ENCODE assay signal across 8 mouse cellular contexts in the genomic region with DNA sequence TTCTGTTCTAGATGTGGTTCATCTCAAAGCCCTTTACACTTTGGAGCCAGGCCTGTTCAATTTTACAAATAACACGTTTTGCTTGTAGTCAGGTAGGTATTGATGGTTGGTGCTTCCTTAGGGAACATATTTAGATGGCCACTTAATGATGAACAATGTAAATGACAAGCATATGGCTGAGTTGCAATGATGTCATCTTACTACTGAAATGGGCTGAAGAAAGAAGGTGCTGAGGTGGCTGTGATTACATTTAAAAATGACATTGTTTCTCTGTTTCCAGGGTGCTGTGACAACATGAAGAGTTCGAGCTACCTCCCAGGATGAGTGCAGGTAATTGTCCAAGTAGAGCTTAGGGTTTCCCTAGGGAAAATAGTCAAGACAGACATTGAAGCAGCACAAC. TPM values are rescaled to one million over a fixed set of nuclear protein-coding genes. Genes with fewer than 3 reads are reported as not detected.
DNase-seq lines count a peak whose midpoint lies in the region; ATAC-seq and TF ChIP-seq lines count a peak whose summit lies in the region.

No protein-coding gene starts in this region.

- DNase-seq in gastrocnemius, adult 2 months: no peak
- DNase-seq in gastrocnemius, postnatal 4 days (ENCODE audit: low spot score in 2 of 2): no peak
- peak; percentile 40 for DNase-seq in 416B (ENCODE audit: low read depth)
- DNase-seq in liver, embryonic 13.5 days: no peak
- no peak for DNase-seq in c-Kit-positive CD71-positive TER-119-positive erythroid progenitor cells, embryonic 14.5 days (ENCODE audit: low spot score)
- no peak for DNase-seq in left cerebral cortex, adult 9 months (ENCODE audit: low spot score in 2 of 2)
- no peak for DNase-seq in ovary, adult 18-20 months (ENCODE audit: low spot score)

- WGBS in forebrain, embryonic 12.5 days: 2% methylated on average over 2 of the region's 2 CpGs
- 0% methylated on average over 2 of the region's 2 CpGs for WGBS in liver, embryonic 13.5 days (ENCODE audit: insufficient replicate concordance)

- H3K4me3 ChIP-seq in gastrocnemius, adult 2 months: peak overlapping the region; percentile 79
- peak overlapping the region; percentile 76 for H3K4me3 ChIP-seq in forebrain, embryonic 12.5 days (replicated peaks)
- H3K4me3 ChIP-seq in liver, embryonic 13.5 days (replicated peaks): peak overlapping the region; percentile 85

- H3K9ac ChIP-seq in forebrain, embryonic 12.5 days: peak overlapping the region; percentile 97
- peak overlapping the region; percentile 86 for H3K9ac ChIP-seq in liver, embryonic 13.5 days

- no peaks in the 10 kb centered on the region for H3K9me3 ChIP-seq in forebrain, embryonic 12.5 days
- H3K9me3 ChIP-seq in liver, embryonic 13.5 days (replicated peaks): no peaks in the 10 kb centered on the region

- H3K36me3 ChIP-seq in forebrain, embryonic 12.5 days (replicated peaks): peaks cover 29% of the 10 kb centered on the region
- peaks cover 32% of the 10 kb centered on the region for H3K36me3 ChIP-seq in liver, embryonic 13.5 days

- TF ChIP-seq CTCF in gastrocnemius, adult 2 months (IDR thresholded peaks at IDR 0.05): no peak

- H3K4me2 ChIP-seq in forebrain, embryonic 12.5 days: peak overlapping the region; percentile 77
- H3K4me2 ChIP-seq in liver, embryonic 13.5 days: peak overlapping the region; percentile 78

- ATAC-seq in forebrain, embryonic 12.5 days (ENCODE audit: low FRiP score): no peak
- no peak for ATAC-seq in liver, embryonic 13.5 days (ENCODE audit: low read depth)

- H3K27me3 ChIP-seq in forebrain, embryonic 12.5 days: no peaks in the 10 kb centered on the region
- no peaks in the 10 kb centered on the region for H3K27me3 ChIP-seq in liver, embryonic 13.5 days

- peak overlapping the region; percentile 96; the same call in 1 of the 2 replicates for H3K27ac ChIP-seq in gastrocnemius, adult 2 months
- peak overlapping the region; percentile 85 for H3K27ac ChIP-seq in forebrain, embryonic 12.5 days
- peak overlapping the region; percentile 98 for H3K27ac ChIP-seq in liver, embryonic 13.5 days

- peaks cover 33% of the 10 kb centered on the region for H3K4me1 ChIP-seq in forebrain, embryonic 12.5 days
- H3K4me1 ChIP-seq in liver, embryonic 13.5 days (replicated peaks): peaks cover 50% of the 10 kb centered on the region

- intact Hi-C loops in gastrocnemius, adult 2 months (cut with DNase I): no loop called here

RNA-seq across cellular contexts. Expression of a gene that starts 1.2 kb away (rescaled TPM):
- total RNA-seq in gastrocnemius, adult 2 months (2021): 10 to 100 TPM; 33.9 to 35.1 TPM
- total RNA-seq in gastrocnemius, postnatal 4 days (2021): 10 to 100 TPM; 42.4 to 43.8 TPM
- polyA plus RNA-seq in forebrain, embryonic 12.5 days (2016; fragmentation: Nextera tagmentation; extraction: Ambion mirVana): 140 and 143 TPM in 2 replicates
- polyA plus RNA-seq in liver, embryonic 13.5 days (2015; fragmentation: Nextera tagmentation; extraction: Ambion mirVana): 118 and 128 TPM in 2 replicates

RNA-seq across cellular contexts. Expression of a gene that starts 11.2 kb away (rescaled TPM):
- total RNA-seq in gastrocnemius, adult 2 months (2021): 10 to 100 TPM; 15.4 to 16.4 TPM
- total RNA-seq in gastrocnemius, postnatal 4 days (2021): 10 to 100 TPM; 34.5 to 35.1 TPM
- 83.7 and 85.9 TPM in 2 replicates for polyA plus RNA-seq in forebrain, embryonic 12.5 days (2016; fragmentation: Nextera tagmentation; extraction: Ambion mirVana)
- 80.8 and 81.6 TPM in 2 replicates for polyA plus RNA-seq in liver, embryonic 13.5 days (2015; fragmentation: Nextera tagmentation; extraction: Ambion mirVana)

RNA-seq across cellular contexts. Expression of a gene that starts 16.1 kb away (rescaled TPM):
- not detected for total RNA-seq in gastrocnemius, adult 2 months (2021)
- 1 to 10 TPM in 1 of 2 experiments, not detected in 1; 2.5 TPM for total RNA-seq in gastrocnemius, postnatal 4 days (2021)
- polyA plus RNA-seq in forebrain, embryonic 12.5 days (2016; fragmentation: Nextera tagmentation; extraction: Ambion mirVana): 2.8 and 3.7 TPM in 2 replicates
- 0.81 and 1.3 TPM in 2 replicates for polyA plus RNA-seq in liver, embryonic 13.5 days (2015; fragmentation: Nextera tagmentation; extraction: Ambion mirVana)

RNA-seq across cellular contexts. Expression of a gene that starts 16.8 kb away (rescaled TPM):
- total RNA-seq in gastrocnemius, adult 2 months (2021): 10 to 100 TPM; 20.8 to 22.1 TPM
- total RNA-seq in gastrocnemius, postnatal 4 days (2021): 10 to 100 TPM; 59.1 to 60.5 TPM
- polyA plus RNA-seq in forebrain, embryonic 12.5 days (2016; fragmentation: Nextera tagmentation; extraction: Ambion mirVana): 108 and 114 TPM in 2 replicates
- 48.2 and 51.9 TPM in 2 replicates for polyA plus RNA-seq in liver, embryonic 13.5 days (2015; fragmentation: Nextera tagmentation; extraction: Ambion mirVana)

RNA-seq across cellular contexts. Expression of a gene that starts 32.5 kb away (rescaled TPM):
- total RNA-seq in gastrocnemius, adult 2 months (2021): 10 to 100 TPM; 37.8 to 41.5 TPM
- total RNA-seq in gastrocnemius, postnatal 4 days (2021): 10 to 100 TPM; 70.4 to 80.5 TPM
- polyA plus RNA-seq in forebrain, embryonic 12.5 days (2016; fragmentation: Nextera tagmentation; extraction: Ambion mirVana): 206 and 225 TPM in 2 replicates
- 93.3 and 104 TPM in 2 replicates for polyA plus RNA-seq in liver, embryonic 13.5 days (2015; fragmentation: Nextera tagmentation; extraction: Ambion mirVana)
